Comparison of ENCODE assay signal across 11 mouse cellular contexts in the genomic region with DNA sequence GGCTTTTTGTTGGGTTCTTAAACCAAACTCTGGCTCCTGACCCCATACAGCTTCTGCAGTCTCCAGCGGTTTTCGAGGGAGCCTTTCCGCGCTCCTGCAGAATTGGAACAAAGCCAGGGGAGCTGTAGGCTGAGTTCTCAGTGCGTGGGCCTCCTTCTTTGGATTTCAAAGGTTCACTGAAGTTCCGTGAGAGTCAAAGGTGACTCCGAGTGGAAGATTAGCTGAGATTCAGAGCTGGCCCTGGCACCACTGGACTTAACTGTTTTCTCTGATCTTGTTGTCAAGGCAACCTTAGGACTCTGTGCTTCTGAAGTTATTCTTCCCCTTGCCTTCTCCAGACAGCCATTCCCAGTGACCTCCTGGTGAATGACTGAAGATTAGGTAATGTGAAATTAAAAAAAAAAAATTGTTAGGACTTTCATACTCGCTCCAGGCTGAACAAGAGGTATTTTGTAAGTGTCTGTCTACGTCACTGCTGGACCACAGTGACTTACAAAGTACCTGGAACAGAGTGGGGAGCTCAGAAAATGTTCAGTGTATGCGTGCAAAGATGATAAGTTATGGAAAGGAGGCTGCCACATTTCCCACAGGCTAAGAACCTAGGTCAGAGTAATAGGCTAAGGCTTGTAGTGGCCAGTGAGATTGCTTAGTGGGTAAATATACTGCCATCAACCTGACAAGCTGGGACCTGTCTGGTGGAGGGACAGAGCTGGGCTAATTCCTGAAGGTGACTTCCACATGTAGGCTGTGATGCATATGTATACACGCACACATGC. TPM values are rescaled to one million over a fixed set of nuclear protein-coding genes. Genes with fewer than 3 reads are reported as not detected.
DNase-seq lines count a peak whose midpoint lies in the region; ATAC-seq and TF ChIP-seq lines count a peak whose summit lies in the region.
"Had no signal": no experiment of that assay in that cellular context is flagged by ENCODE, and none has a peak within 500 bp of the region (broad histone marks: within the 10 kb centered on the region; RNA-seq: fewer than 3 reads in every experiment).

No protein-coding gene starts in this region.

- H3K9ac ChIP-seq in lung, embryonic 14.5 days = no peak overlapping the region
- H3K9ac ChIP-seq in intestine, embryonic 16.5 days (ENCODE audit: low read depth, low read length) = no peak overlapping the region
- no peak overlapping the region for H3K9ac ChIP-seq in midbrain, embryonic 14.5 days (replicated peaks; ENCODE audit: low read length)
- H3K9ac ChIP-seq: liver, embryonic 13.5 days had no signal

- no peak overlapping the region for H3K4me2 ChIP-seq in lung, embryonic 14.5 days
- H3K4me2 ChIP-seq in intestine, embryonic 16.5 days (ENCODE audit: low read depth, low read length) = no peak overlapping the region
- no peak overlapping the region for H3K4me2 ChIP-seq in midbrain, embryonic 14.5 days (ENCODE audit: low read length)
- H3K4me2 ChIP-seq: liver, embryonic 13.5 days had no signal

- H3K4me1 ChIP-seq in lung, embryonic 14.5 days (ENCODE audit: insufficient read depth) = 0 out of 2 replicates have a peak, but pooled peaks cover 5% of the 10 kb centered on the region
- peaks cover 3% of the 10 kb centered on the region for H3K4me1 ChIP-seq in lung, adult 2 months (ENCODE audit: control insufficient read depth, insufficient read depth, low read length)
- 0 out of 2 replicates have a peak, but pooled peaks cover 4% of the 10 kb centered on the region for H3K4me1 ChIP-seq in intestine, embryonic 16.5 days (ENCODE audit: control insufficient read depth, insufficient read depth, low read length)
- no peaks in the 10 kb centered on the region for H3K4me1 ChIP-seq in midbrain, embryonic 14.5 days (ENCODE audit: control insufficient read depth, insufficient read depth, low read length)
- 0 out of 2 replicates have a peak, but pooled peaks cover 4% of the 10 kb centered on the region for H3K4me1 ChIP-seq in hindbrain, embryonic 10.5 days (replicated peaks)

- no peaks in the 10 kb centered on the region for H3K9me3 ChIP-seq in lung, embryonic 14.5 days (ENCODE audit: low read depth, low read length)
- H3K9me3 ChIP-seq in intestine, embryonic 16.5 days (ENCODE audit: control insufficient read depth, low read length) = no peaks in the 10 kb centered on the region
- no peaks in the 10 kb centered on the region for H3K9me3 ChIP-seq in midbrain, embryonic 14.5 days (ENCODE audit: control insufficient read depth, low read length)
- no peaks in the 10 kb centered on the region for H3K9me3 ChIP-seq in hindbrain, embryonic 10.5 days
- H3K9me3 ChIP-seq: liver, embryonic 13.5 days had no signal

- no peaks in the 10 kb centered on the region for H3K27me3 ChIP-seq in lung, embryonic 14.5 days (ENCODE audit: insufficient read depth, low read length)
- no peaks in the 10 kb centered on the region for H3K27me3 ChIP-seq in intestine, embryonic 16.5 days (replicated peaks; ENCODE audit: control insufficient read depth, insufficient read depth, low read length)
- H3K27me3 ChIP-seq in midbrain, embryonic 14.5 days (ENCODE audit: control insufficient read depth, insufficient read depth, low read length) = no peaks in the 10 kb centered on the region
- no peaks in the 10 kb centered on the region for H3K27me3 ChIP-seq in hindbrain, embryonic 10.5 days (ENCODE audit: insufficient read depth, poor library complexity, severe bottlenecking)
- H3K27me3 ChIP-seq: liver, embryonic 13.5 days had no signal

- no peaks in the 10 kb centered on the region for H3K36me3 ChIP-seq in lung, embryonic 14.5 days (ENCODE audit: insufficient read depth)
- H3K36me3 ChIP-seq in intestine, embryonic 16.5 days (ENCODE audit: control insufficient read depth, insufficient read depth, low read length) = no peaks in the 10 kb centered on the region
- no peaks in the 10 kb centered on the region for H3K36me3 ChIP-seq in midbrain, embryonic 14.5 days (ENCODE audit: control insufficient read depth, insufficient read depth, low read length)
- H3K36me3 ChIP-seq in hindbrain, embryonic 10.5 days = no peaks in the 10 kb centered on the region
- H3K36me3 ChIP-seq: liver, embryonic 13.5 days had no signal

- peak; percentile 21 for DNase-seq in embryo, embryonic 10 days (ENCODE audit: low spot score)
- DNase-seq in embryo, embryonic 10.5 days (ENCODE audit: low spot score) = no peak
- peak; percentile 71 for DNase-seq in lung, embryonic 14.5 days
- DNase-seq in lung, adult 2 months = no peak
- DNase-seq in midbrain, embryonic 14.5 days = peak; percentile 41
- DNase-seq in urinary bladder, postnatal 4 days (ENCODE audit: low spot score in 2 of 2) = no peak
- DNase-seq in hindbrain, embryonic 10.5 days (ENCODE audit: low spot score) = no peak
- DNase-seq: B cell, adult 2 months; embryo, embryonic 11 days; liver, embryonic 13.5 days had no signal

- H3K27ac ChIP-seq in lung, embryonic 14.5 days (ENCODE audit: low read depth) = no peak overlapping the region
- no peak overlapping the region for H3K27ac ChIP-seq in intestine, embryonic 16.5 days (ENCODE audit: low read length)
- no peak overlapping the region for H3K27ac ChIP-seq in midbrain, embryonic 14.5 days (replicated peaks; ENCODE audit: low read depth, low read length)
- H3K27ac ChIP-seq in hindbrain, embryonic 10.5 days = no peak overlapping the region
- H3K27ac ChIP-seq: liver, embryonic 13.5 days had no signal

- no peak overlapping the region for H3K4me3 ChIP-seq in lung, embryonic 14.5 days (ENCODE audit: low read depth, low read length)
- H3K4me3 ChIP-seq in lung, adult 2 months (replicated peaks; ENCODE audit: extremely low read depth, low read depth, low read length) = no peak overlapping the region
- H3K4me3 ChIP-seq in intestine, embryonic 16.5 days (ENCODE audit: low read length) = no peak overlapping the region
- no peak overlapping the region for H3K4me3 ChIP-seq in midbrain, embryonic 14.5 days (replicated peaks; ENCODE audit: low read depth, low read length)
- H3K4me3 ChIP-seq in hindbrain, embryonic 10.5 days = no peak overlapping the region
- H3K4me3 ChIP-seq: liver, embryonic 13.5 days had no signal

- no peak for TF ChIP-seq CTCF in lung, embryonic 14.5 days (IDR thresholded peaks at IDR 0.05; ENCODE audit: low read depth)
- TF ChIP-seq CTCF in lung, adult 2 months (IDR thresholded peaks at IDR 0.05; ENCODE audit: insufficient read depth, low read length) = no peak

- ATAC-seq in lung, embryonic 14.5 days (ENCODE audit: insufficient read depth) = peak; percentile 38; the same call in 1 of the 2 replicates
- peak; percentile 39 for ATAC-seq in intestine, embryonic 16.5 days
- no peak for ATAC-seq in midbrain, embryonic 14.5 days (ENCODE audit: low FRiP score, low TSS enrichment)

- no peak for TF ChIP-seq POLR2A in lung, adult 2 months (IDR thresholded peaks at IDR 0.05; ENCODE audit: borderline replicate concordance, extremely low read depth, low read depth, low read length)

- 40% methylated on average over 11 of the region's 11 CpGs for WGBS in lung, embryonic 14.5 days
- 51% methylated on average over 11 of the region's 11 CpGs for WGBS in lung, adult 2 months
- 50% methylated on average over 11 of the region's 11 CpGs for WGBS in intestine, embryonic 16.5 days
- WGBS in midbrain, embryonic 14.5 days = 38% methylated on average over 11 of the region's 11 CpGs
- 64% methylated on average over 11 of the region's 11 CpGs for WGBS in hindbrain, embryonic 10.5 days

RNA-seq across cellular contexts. Expression of gene Nutf2-ps1, which starts 11.7 kb away (rescaled TPM):
- 389 and 445 TPM in 2 replicates for polyA plus RNA-seq in lung, embryonic 14.5 days (2014; fragmentation: Nextera tagmentation; extraction: Ambion mirVana)
- 74.5 and 92.3 TPM in 2 replicates for polyA plus RNA-seq in lung, adult 2 months (2012; rRNA removed)
- 299 and 330 TPM in 2 replicates for polyA plus RNA-seq in intestine, embryonic 16.5 days (2015; fragmentation: Nextera tagmentation; extraction: Ambion mirVana)
- 221 and 229 TPM in 2 replicates for polyA plus RNA-seq in midbrain, embryonic 14.5 days (2014; fragmentation: Nextera tagmentation; extraction: Ambion mirVana)
- 516 and 585 TPM in 2 replicates for polyA plus RNA-seq in hindbrain, embryonic 10.5 days (2016; fragmentation: Nextera tagmentation; extraction: Ambion mirVana)

RNA-seq across cellular contexts. Expression of gene Smc3, which starts 23.0 kb away (rescaled TPM):
- 75.0 and 76.1 TPM in 2 replicates for polyA plus RNA-seq in lung, embryonic 14.5 days (2014; fragmentation: Nextera tagmentation; extraction: Ambion mirVana)
- polyA plus RNA-seq in lung, adult 2 months (2012; rRNA removed) = 3.4 and 5.3 TPM in 2 replicates
- polyA plus RNA-seq in intestine, embryonic 16.5 days (2015; fragmentation: Nextera tagmentation; extraction: Ambion mirVana) = 43.9 and 50.8 TPM in 2 replicates
- 66.3 and 67.8 TPM in 2 replicates for polyA plus RNA-seq in midbrain, embryonic 14.5 days (2014; fragmentation: Nextera tagmentation; extraction: Ambion mirVana)
- 42.4 and 69.1 TPM in 2 replicates for polyA plus RNA-seq in hindbrain, embryonic 10.5 days (2016; fragmentation: Nextera tagmentation; extraction: Ambion mirVana)

RNA-seq across cellular contexts. Expression of gene Dusp5, which starts 48.3 kb away (rescaled TPM):
- polyA plus RNA-seq in lung, embryonic 14.5 days (2014; fragmentation: Nextera tagmentation; extraction: Ambion mirVana) = 7.3 and 8.9 TPM in 2 replicates
- 10.4 and 14.0 TPM in 2 replicates for polyA plus RNA-seq in lung, adult 2 months (2012; rRNA removed)
- polyA plus RNA-seq in intestine, embryonic 16.5 days (2015; fragmentation: Nextera tagmentation; extraction: Ambion mirVana) = 7.9 and 11.0 TPM in 2 replicates
- 3.1 and 4.6 TPM in 2 replicates for polyA plus RNA-seq in midbrain, embryonic 14.5 days (2014; fragmentation: Nextera tagmentation; extraction: Ambion mirVana)
- 3.8 and 4.7 TPM in 2 replicates for polyA plus RNA-seq in hindbrain, embryonic 10.5 days (2016; fragmentation: Nextera tagmentation; extraction: Ambion mirVana)

Comparison
In these comparisons a context has a peak if more than half of its experiments do, and no peak if none do; other contexts are left out.
1. DNase-seq: peak in embryo, embryonic 10 days (single experiment), lung, embryonic 14.5 days (single experiment) and midbrain, embryonic 14.5 days (single experiment); none in embryo, embryonic 10.5 days (single experiment), lung, adult 2 months (single experiment), urinary bladder, postnatal 4 days (0 of 2) and hindbrain, embryonic 10.5 days (single experiment).